ENCODE assay signal across 9 mouse cellular contexts in the genomic region with DNA sequence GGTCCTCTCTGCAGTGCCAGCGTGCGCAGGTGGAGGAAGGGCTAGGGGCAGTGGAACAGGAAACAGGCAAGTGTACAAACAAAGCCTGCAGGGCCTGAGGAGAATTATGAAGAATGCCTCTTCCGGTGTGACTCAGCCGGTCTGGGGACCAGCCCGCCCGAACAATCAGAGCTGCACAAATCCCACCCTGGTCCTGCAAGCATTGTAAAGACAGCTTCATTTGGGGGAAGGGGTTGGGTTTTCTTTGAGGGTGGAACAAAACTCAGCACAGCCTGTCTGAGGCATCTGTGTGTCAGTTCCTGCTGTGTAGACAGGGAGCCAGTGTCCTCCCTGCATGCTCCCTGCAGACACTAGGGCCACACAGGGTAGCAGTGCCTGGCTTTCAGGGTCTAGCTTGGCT.
DNase-seq lines count a peak whose midpoint lies in the region; ATAC-seq lines count a peak whose summit lies in the region.
"Had no signal": no experiment of that assay in that cellular context is flagged by ENCODE, and none has a peak within 500 bp of the region (broad histone marks: within the 10 kb centered on the region; RNA-seq: fewer than 3 reads in every experiment).

No protein-coding gene starts in this region.

- ATAC-seq in midbrain, embryonic 14.5 days (ENCODE audit: low FRiP score, low TSS enrichment), result no peak
- no peak for ATAC-seq in midbrain, embryonic 13.5 days
- ATAC-seq in granulocyte monocyte progenitor cell, adult 5-6 weeks (replicated peaks; ENCODE audit: poor library complexity, severe bottlenecking), result peak; percentile 80
- ATAC-seq in kidney, embryonic 15.5 days (replicated peaks; ENCODE audit: low FRiP score), result no peak; the same call in 1 of the 2 replicates
- ATAC-seq in megakaryocyte, adult 5-6 weeks (ENCODE audit: poor library complexity, severe bottlenecking), result peak; percentile 88

- no peak overlapping the region for H3K9ac ChIP-seq in midbrain, embryonic 14.5 days (replicated peaks; ENCODE audit: low read length)
- no peak overlapping the region for H3K9ac ChIP-seq in midbrain, embryonic 13.5 days (replicated peaks)
- no peak overlapping the region for H3K9ac ChIP-seq in kidney, embryonic 15.5 days
- H3K9ac ChIP-seq: neural tube, embryonic 12.5 days had no signal

- H3K4me3 ChIP-seq in midbrain, embryonic 14.5 days (replicated peaks; ENCODE audit: low read depth, low read length), result no peak overlapping the region
- no peak overlapping the region for H3K4me3 ChIP-seq in midbrain, embryonic 13.5 days (replicated peaks)
- H3K4me3 ChIP-seq in kidney, embryonic 15.5 days (replicated peaks), result no peak overlapping the region
- H3K4me3 ChIP-seq: neural tube, embryonic 12.5 days had no signal

- peak; percentile 15 for DNase-seq in midbrain, embryonic 14.5 days
- no peak for DNase-seq in cerebellum, adult 9-10 months
- no peak for DNase-seq in cerebellum, adult 11-12 months
- DNase-seq in spleen, postnatal 14 days (ENCODE audit: low spot score in 2 of 2), result no peak

- no peak overlapping the region for H3K27ac ChIP-seq in midbrain, embryonic 14.5 days (replicated peaks; ENCODE audit: low read depth, low read length)
- no peak overlapping the region for H3K27ac ChIP-seq in midbrain, embryonic 13.5 days
- H3K27ac ChIP-seq in kidney, embryonic 15.5 days, result peak overlapping the region; percentile 81
- H3K27ac ChIP-seq: neural tube, embryonic 12.5 days had no signal

- no peak overlapping the region for H3K4me2 ChIP-seq in midbrain, embryonic 14.5 days (ENCODE audit: low read length)
- no peak overlapping the region for H3K4me2 ChIP-seq in midbrain, embryonic 13.5 days (replicated peaks)
- no peak overlapping the region for H3K4me2 ChIP-seq in kidney, embryonic 15.5 days
- H3K4me2 ChIP-seq: neural tube, embryonic 12.5 days had no signal

- no peaks in the 10 kb centered on the region for H3K27me3 ChIP-seq in midbrain, embryonic 14.5 days (ENCODE audit: control insufficient read depth, insufficient read depth, low read length)
- peaks cover 14% of the 10 kb centered on the region for H3K27me3 ChIP-seq in midbrain, embryonic 13.5 days
- no peaks in the 10 kb centered on the region for H3K27me3 ChIP-seq in kidney, embryonic 15.5 days

- H3K9me3 ChIP-seq in midbrain, embryonic 14.5 days (ENCODE audit: control insufficient read depth, low read length), result no peaks in the 10 kb centered on the region
- no peaks in the 10 kb centered on the region for H3K9me3 ChIP-seq in midbrain, embryonic 13.5 days
- no peaks in the 10 kb centered on the region for H3K9me3 ChIP-seq in kidney, embryonic 15.5 days (replicated peaks)
- H3K9me3 ChIP-seq: neural tube, embryonic 12.5 days had no signal

- 0 out of 2 replicates have a peak, but pooled peaks cover 9% of the 10 kb centered on the region for H3K4me1 ChIP-seq in midbrain, embryonic 14.5 days (ENCODE audit: control insufficient read depth, insufficient read depth, low read length)
- peaks cover 10% of the 10 kb centered on the region for H3K4me1 ChIP-seq in midbrain, embryonic 13.5 days (replicated peaks)
- peaks cover 35% of the 10 kb centered on the region for H3K4me1 ChIP-seq in kidney, embryonic 15.5 days

- no peaks in the 10 kb centered on the region for H3K36me3 ChIP-seq in midbrain, embryonic 14.5 days (ENCODE audit: control insufficient read depth, insufficient read depth, low read length)
- H3K36me3 ChIP-seq in midbrain, embryonic 13.5 days, result no peaks in the 10 kb centered on the region
- H3K36me3 ChIP-seq in kidney, embryonic 15.5 days, result no peaks in the 10 kb centered on the region
- H3K36me3 ChIP-seq: neural tube, embryonic 12.5 days had no signal

- WGBS in midbrain, embryonic 14.5 days, result 24% methylated on average over 6 of the region's 6 CpGs
- WGBS in midbrain, embryonic 13.5 days, result 28% methylated on average over 6 of the region's 6 CpGs
- 57% methylated on average over 6 of the region's 6 CpGs for WGBS in kidney, embryonic 15.5 days

Comparison
In these comparisons a context has a peak if more than half of its experiments do, and no peak if none do; other contexts are left out.
1. ATAC-seq: peak in granulocyte monocyte progenitor cell, adult 5-6 weeks (single experiment) and megakaryocyte, adult 5-6 weeks (single experiment); none in midbrain, embryonic 14.5 days (single experiment), midbrain, embryonic 13.5 days (single experiment) and kidney, embryonic 15.5 days (single experiment).